Mouse (Mus musculus) megakaryocyte, embryonic 14.5 days (primary cell): ENCODE measurements at regions not wholly inside any gene's neighbourhood (a gene's known extent, or its start where the extent isn't known, plus 50 kb on each side); places are given as distances from the start of the nearest gene placed in this dataset.

Source experiments
- FLI1 ChIP-seq: IDR thresholded peaks from 2 replicates; pipeline ENCODE4 v1.6.1; 2012; ENCODE audit warnings: low read length, inconsistent platforms, mixed read lengths
- GATA1 ChIP-seq: IDR thresholded peaks from 3 replicates; pipeline ENCODE4 v1.6.1; 2012; ENCODE audit warnings: mixed read lengths, low read length, inconsistent platforms, borderline replicate concordance

DNA sequence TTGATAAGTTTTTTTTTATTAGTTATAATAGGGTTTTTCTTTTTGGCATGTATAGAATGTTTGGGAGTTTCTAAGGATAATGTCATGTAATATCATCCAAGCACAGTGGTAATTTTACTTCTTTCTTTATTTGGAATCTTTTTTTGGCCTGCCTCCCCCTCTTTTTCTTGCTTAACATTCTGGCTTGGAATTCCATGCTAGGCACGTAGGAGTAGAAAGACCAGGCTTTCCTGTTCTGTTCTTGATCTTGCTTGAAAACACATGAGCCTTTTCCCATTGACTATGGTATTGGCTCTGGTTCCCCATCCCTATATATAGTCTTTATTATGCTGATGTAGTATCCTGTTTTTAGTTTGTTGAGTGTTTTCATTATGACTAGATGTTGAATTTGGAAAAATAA, 57.8 kb upstream of the Abcb5 start:
- no peak for TF ChIP-seq GATA1
- no peak for TF ChIP-seq FLI1
